Mouse (Mus musculus): ENCODE data around the gene Cyp4a12b.
"Not testable (repeated sequence)": the region's sequence is repeated elsewhere in the genome, so short reads cannot be mapped to it uniquely, and the experiment has no call there.

Cyp4a12b gene

GRCm38 (mm10) chr4:115411324-115411723, at the start of gene Cyp4a12b:
Gene Cyp4a12b (plus strand): TSS chr4:115411624.
- in situ Hi-C loops (cut with MboI), result not testable (repeated sequence)

GRCm38 (mm10) chr4:115365624-115366023, 45.8 kb upstream of the Cyp4a12b start:
- in situ Hi-C loops (cut with MboI), result not testable (repeated sequence)

- in situ Hi-C loops (cut with MboI), result not testable (repeated sequence)
These were observed 43.4 kb upstream of the Cyp4a12b start for GRCm38 (mm10) chr4:115368067-115368466.

- in situ Hi-C loops (cut with MboI), result not testable (repeated sequence)
These were observed 15.2 kb upstream of the Cyp4a12b start for GRCm38 (mm10) chr4:115396256-115396655.

GRCm38 (mm10) chr4:115396950-115397349, 14.5 kb upstream of the Cyp4a12b start:
- in situ Hi-C loops (cut with MboI), result not testable (repeated sequence)

- in situ Hi-C loops (cut with MboI), result no loop called here
These were observed 39.2 kb downstream of the Cyp4a12b start for GRCm38 (mm10) chr4:115450577-115451137.

- in situ Hi-C loops (cut with MboI), result no loop called here
These were observed 40.9 kb downstream of the Cyp4a12b start, which contains the start of gene Cyp4a30b for GRCm38 (mm10) chr4:115452304-115452703. Gene Cyp4a30b (plus strand): TSS chr4:115452604.

GRCm38 (mm10) chr4:115473585-115473984, 62.2 kb downstream of the Cyp4a12b start:
- in situ Hi-C loops (cut with MboI), result not testable (repeated sequence)

- in situ Hi-C loops (cut with MboI), result loop anchor here (25.0 kb wide), 1 partner anchor 236 kb away; no protein-coding TSS in a partner anchor
These were observed 64.6 kb downstream of the Cyp4a12b start for GRCm38 (mm10) chr4:115476051-115476450.

- in situ Hi-C loops (cut with MboI), result loop anchor here (25.0 kb wide), 1 partner anchor 231 kb away; no protein-coding TSS in a partner anchor
These were observed 69.7 kb downstream of the Cyp4a12b start for GRCm38 (mm10) chr4:115481006-115481652.
